Mouse (Mus musculus) heart, embryonic 16.5 days (tissue): ENCODE measurements around the gene Slc25a10. TPM values are rescaled to one million over a fixed set of nuclear protein-coding genes. Genes with fewer than 3 reads are reported as not detected.

ENCODE experiments used
- ATAC-seq: fragments of 200-750 bp; cut with Nextera tagmentation; replicated peaks from 2 replicates; pipeline ENCODE4 v1.8.0; 2017; ENCODE audit warnings: moderate number of reproducible peaks; ENCODE audit not compliant: insufficient read depth, low FRiP score; ENCODE audit errors: extremely low read depth
- H3K27ac ChIP-seq: fragments of 300-500 bp; sonication (generic); 2 replicates; pipeline ENCODE4 v1.5.1; 2014; ENCODE audit warnings: mild to moderate bottlenecking, low read length, control low read depth, moderate library complexity
- H3K27me3 ChIP-seq: fragments of 300-500 bp; sonication (generic); 2 replicates; pipeline ENCODE4 v1.6.1; 2014; ENCODE audit warnings: low read length, mixed read lengths; ENCODE audit not compliant: control insufficient read depth, insufficient read depth
- H3K36me3 ChIP-seq: fragments of 300-500 bp; sonication (generic); 2 replicates; pipeline ENCODE4 v1.6.1; 2014; ENCODE audit not compliant: control insufficient read depth, insufficient read depth
- H3K4me1 ChIP-seq: fragments of 300-500 bp; sonication (generic); 2 replicates; pipeline ENCODE4 v1.6.1; 2014; ENCODE audit warnings: low read length, mixed read lengths; ENCODE audit not compliant: control insufficient read depth, insufficient read depth
- H3K4me2 ChIP-seq: fragments of 300-500 bp; sonication (generic); 2 replicates; pipeline ENCODE4 v1.6.1; 2014; ENCODE audit warnings: low read depth, mild to moderate bottlenecking, control low read depth, low read length
- H3K4me3 ChIP-seq: fragments of 300-500 bp; sonication (generic); 2 replicates; pipeline ENCODE4 v1.5.1; 2014; ENCODE audit warnings: mild to moderate bottlenecking, control low read depth, low read length
- H3K9ac ChIP-seq: fragments of 300-500 bp; sonication (generic); 2 replicates; pipeline ENCODE4 v1.6.1; 2014; ENCODE audit warnings: low read length, control low read depth
- H3K9me3 ChIP-seq: fragments of 300-500 bp; sonication (generic); replicated peaks from 2 replicates; pipeline ENCODE4 v1.6.1; 2016; ENCODE audit warnings: low read length; ENCODE audit not compliant: control insufficient read depth
- WGBS: fragments of 180-500 bp; shearing (Covaris S2); extraction: QIAGEN DNeasy Blood & Tissue Kit; methylation state at CpG from one replicate; pipeline ENCODE4 v1.1.7; 2014; 5-methylcytosine and 5-hydroxymethylcytosine counted together
- polyA plus RNA-seq: library from polyadenylated mRNA; unstranded; fragments of >200 nt; fragmentation: Nextera tagmentation; extraction: Ambion mirVana; gene quantifications from 2 replicates; pipeline ENCODE4 v1.2.1, GENCODE M21; 2015

Slc25a10 gene
- polyA plus RNA-seq, 1 experiment from 2014 or later = 39.6 TPM

DNA sequence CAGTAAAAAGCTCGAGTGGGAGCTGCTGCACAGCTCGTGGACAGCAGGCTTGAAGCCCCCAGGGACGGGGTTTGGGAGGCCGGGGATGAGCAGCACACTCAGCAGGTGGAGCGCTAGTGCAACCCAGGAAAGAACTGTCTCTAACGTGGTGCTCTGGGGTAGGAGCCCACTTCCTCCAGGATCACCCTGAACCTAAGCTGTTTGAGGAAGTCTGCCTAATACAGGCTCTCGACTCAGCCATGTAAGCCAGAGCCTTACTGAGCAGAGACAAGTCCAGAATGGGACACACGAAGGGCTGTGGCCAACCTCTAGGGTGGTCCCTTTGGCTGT, 47.3 kb downstream of the Slc25a10 start:
- WGBS = 30% methylated on average over 8 of the region's 8 CpGs
- no peak for ATAC-seq
- no peak overlapping the region for H3K9ac ChIP-seq

DNA sequence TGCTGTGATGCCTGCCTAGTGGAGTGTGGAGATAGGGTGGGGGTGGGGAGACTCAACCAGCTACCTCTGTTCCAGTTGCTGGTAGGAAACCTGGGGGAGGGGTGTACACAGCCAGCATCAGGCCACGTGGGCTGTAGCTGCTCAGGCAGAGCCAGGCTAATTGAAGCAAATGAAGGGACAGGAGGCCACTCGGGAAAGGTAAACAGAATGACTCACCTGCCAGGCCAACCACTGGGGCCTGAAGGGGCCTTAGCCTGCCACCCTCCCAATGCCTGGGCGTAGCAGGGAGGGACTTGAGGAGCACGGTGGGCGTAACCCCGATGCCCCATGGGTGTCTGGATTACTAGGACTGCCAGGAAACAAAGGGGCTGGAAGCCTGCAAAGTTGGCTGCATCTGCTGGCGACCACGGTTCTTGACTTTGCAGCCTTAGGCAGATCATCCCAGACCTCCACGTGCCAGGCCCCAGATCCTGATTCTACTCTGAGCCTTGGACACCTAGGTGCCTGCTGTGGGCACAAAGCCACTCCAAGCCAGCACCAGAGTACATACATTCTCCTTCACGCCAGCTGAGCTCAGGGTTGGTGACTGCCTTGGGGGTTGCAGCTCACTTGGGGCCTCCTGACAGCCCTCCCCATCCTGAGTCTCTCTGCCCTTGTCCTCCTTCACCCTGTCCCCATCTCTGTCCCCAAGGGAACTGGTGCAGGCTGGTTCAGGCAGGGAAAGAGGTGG, 47.8 kb downstream of the Slc25a10 start:
- Histone ChIP-seq H3K4me2 (no peak overlapping the region), H3K4me3 (no peak overlapping the region), H3K9ac (0 out of 2 replicates have a peak overlapping the region, but pooled peaks have one; percentile 22), H3K27me3 (0 out of 2 replicates have a peak, but pooled peaks cover 2% of the 10 kb centered on the region), H3K36me3 (peaks cover 15% of the 10 kb centered on the region), H3K27ac (0 out of 2 replicates have a peak overlapping the region, but pooled peaks have one; percentile 61), H3K9me3 (no peaks in the 10 kb centered on the region), H3K4me1 (peaks cover 26% of the 10 kb centered on the region)
- 29% methylated on average over 10 of the region's 10 CpGs for WGBS
- ATAC-seq = no peak

More for the DNA sequence above, 47.3 kb downstream of the Slc25a10 start:
- Histone ChIP-seq H3K4me3 (no peak overlapping the region), H3K4me1 (peaks cover 26% of the 10 kb centered on the region), H3K27me3 (0 out of 2 replicates have a peak, but pooled peaks cover 4% of the 10 kb centered on the region), H3K27ac (peak overlapping the region; percentile 61), H3K36me3 (peaks cover 9% of the 10 kb centered on the region), H3K9me3 (no peaks in the 10 kb centered on the region), H3K4me2 (no peak overlapping the region)

DNA sequence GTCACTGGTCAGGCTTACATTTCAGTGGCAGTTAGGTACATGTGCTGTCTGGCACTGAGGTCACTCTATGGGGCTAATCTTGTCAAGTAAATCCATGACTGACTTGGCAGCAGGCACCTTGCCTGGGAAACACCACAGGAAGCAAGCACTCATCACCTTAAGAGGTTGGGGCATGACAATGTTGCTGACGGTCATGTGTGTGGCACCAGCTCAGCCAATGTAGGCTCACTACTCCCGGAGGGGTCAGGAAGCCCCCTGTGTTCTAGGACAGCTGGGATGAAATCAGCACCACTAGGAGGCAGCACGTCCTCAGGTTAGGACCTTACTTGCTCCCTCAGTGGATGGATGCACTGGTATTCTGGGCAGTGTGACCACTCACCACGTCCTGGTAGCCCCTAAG, 50.3 kb downstream of the Slc25a10 start:
- WGBS = 23% methylated on average over 4 of the region's 4 CpGs
- Histone ChIP-seq H3K4me2 (no peak overlapping the region), H3K9me3 (no peaks in the 10 kb centered on the region), H3K9ac (no peak overlapping the region), H3K4me3 (no peak overlapping the region), H3K4me1 (peaks cover 26% of the 10 kb centered on the region), H3K27ac (no peak overlapping the region), H3K27me3 (no peaks in the 10 kb centered on the region), H3K36me3 (peaks cover 18% of the 10 kb centered on the region)
- ATAC-seq = peak; percentile 10; the same call in 1 of the 2 replicates

DNA sequence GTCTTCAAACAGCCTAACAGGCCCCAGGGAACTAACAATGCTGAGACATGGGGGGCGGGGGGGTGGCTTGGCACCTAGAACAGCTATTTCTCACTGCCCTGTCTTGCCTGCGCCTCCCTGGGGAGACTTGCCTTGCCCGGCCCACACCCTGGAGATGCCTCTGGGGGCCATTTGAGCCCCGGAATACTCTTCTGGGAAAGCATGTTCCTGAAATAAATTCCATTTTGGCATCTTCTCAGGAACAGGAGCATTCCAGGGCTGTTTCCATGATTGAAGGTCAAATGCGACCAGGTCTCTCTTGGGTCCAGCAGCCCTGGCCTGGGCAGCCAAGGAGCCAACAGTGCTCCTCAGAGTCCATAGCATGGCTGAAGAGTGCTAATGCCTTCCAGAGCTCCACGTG, 50.7 kb downstream of the Slc25a10 start:
- WGBS = 76% methylated on average over 6 of the region's 6 CpGs
- H3K9me3 ChIP-seq = no peaks in the 10 kb centered on the region
- no peak overlapping the region for H3K9ac ChIP-seq
- H3K27me3 ChIP-seq = no peaks in the 10 kb centered on the region
- H3K36me3 ChIP-seq = peaks cover 18% of the 10 kb centered on the region
- H3K4me3 ChIP-seq = no peak overlapping the region
- no peak overlapping the region for H3K4me2 ChIP-seq
- no peak for ATAC-seq
- no peak overlapping the region for H3K27ac ChIP-seq
- H3K4me1 ChIP-seq = peaks cover 28% of the 10 kb centered on the region

DNA sequence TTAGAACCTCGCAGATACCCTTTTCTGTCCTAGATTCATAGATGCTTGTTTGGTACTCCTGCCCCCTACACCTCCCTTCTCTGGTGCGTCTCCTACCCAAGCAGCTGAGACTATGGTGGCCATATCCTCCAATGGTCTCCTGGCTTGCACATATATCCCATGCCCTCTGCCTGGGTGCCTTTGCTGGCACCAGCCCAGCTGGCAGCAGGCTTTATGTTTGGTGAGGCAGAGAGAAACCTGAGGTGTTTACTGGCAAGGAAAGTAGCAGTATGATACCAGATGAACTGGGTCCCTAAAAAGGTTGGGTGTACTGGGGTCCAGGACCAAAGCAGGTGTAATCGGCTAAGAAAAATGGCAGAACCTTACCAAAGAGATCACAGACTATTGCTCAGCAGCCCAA, 54.3 kb downstream of the Slc25a10 start:
- H3K27ac ChIP-seq = no peak overlapping the region
- H3K9ac ChIP-seq = no peak overlapping the region
- no peaks in the 10 kb centered on the region for H3K27me3 ChIP-seq
- H3K9me3 ChIP-seq = no peaks in the 10 kb centered on the region
- H3K4me1 ChIP-seq = peaks cover 26% of the 10 kb centered on the region
- no peak overlapping the region for H3K4me3 ChIP-seq
- ATAC-seq = no peak
- H3K4me2 ChIP-seq = no peak overlapping the region
- peaks cover 18% of the 10 kb centered on the region for H3K36me3 ChIP-seq
- WGBS = 95% methylated on average over 3 of the region's 3 CpGs

DNA sequence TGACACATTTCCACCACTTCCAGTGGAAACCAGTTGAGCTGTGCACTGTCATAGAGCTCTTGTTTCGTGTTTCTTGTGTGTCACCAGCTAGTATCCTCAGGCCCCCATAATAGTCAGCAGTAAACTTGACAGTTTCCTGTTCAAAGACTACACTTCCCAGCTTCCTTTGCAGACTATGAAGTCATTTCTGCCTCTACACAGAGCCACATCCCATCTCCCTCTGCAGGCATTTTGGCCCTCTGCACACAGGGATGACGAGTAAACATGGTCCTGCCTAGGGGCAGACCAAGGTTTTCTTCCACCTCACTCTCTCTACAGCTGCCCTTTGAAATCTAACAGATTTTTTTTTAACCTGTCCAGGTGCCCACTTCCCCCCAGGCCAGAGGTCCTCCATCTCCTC, 55.8 kb downstream of the Slc25a10 start:
- no peaks in the 10 kb centered on the region for H3K27me3 ChIP-seq
- H3K27ac ChIP-seq = no peak overlapping the region
- H3K4me3 ChIP-seq = no peak overlapping the region
- 0 out of 2 replicates have a peak overlapping the region, but pooled peaks have one; percentile 7 for H3K9ac ChIP-seq
- peaks cover 18% of the 10 kb centered on the region for H3K36me3 ChIP-seq
- 0 out of 2 replicates have a peak overlapping the region, but pooled peaks have one; percentile 2 for H3K4me2 ChIP-seq
- no peaks in the 10 kb centered on the region for H3K9me3 ChIP-seq
- WGBS = 57% methylated on average over 2 of the region's 2 CpGs
- peaks cover 22% of the 10 kb centered on the region for H3K4me1 ChIP-seq
- no peak for ATAC-seq

DNA sequence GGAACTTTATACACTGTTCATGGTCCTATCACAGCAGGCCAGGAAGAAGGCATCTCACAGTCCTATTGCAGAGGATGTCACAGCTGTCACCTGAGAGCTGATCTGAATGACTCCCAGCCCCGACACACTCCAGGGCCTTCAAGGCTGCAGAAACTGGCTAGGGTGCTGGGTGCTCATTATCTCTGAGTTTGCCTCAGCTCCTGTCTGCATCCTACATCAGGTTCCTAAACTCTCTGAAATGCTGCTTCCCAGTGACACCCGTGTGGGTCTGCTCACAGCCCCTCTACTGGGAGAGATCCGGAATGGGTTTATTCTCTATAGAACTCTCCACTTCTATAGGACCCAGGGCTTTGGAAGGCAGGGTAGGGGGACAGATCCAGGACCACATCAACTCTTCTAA, 56.6 kb downstream of the Slc25a10 start:
- H3K9me3 ChIP-seq = no peaks in the 10 kb centered on the region
- no peak overlapping the region for H3K27ac ChIP-seq
- no peaks in the 10 kb centered on the region for H3K27me3 ChIP-seq
- peak overlapping the region; percentile 68 for H3K4me3 ChIP-seq
- H3K4me2 ChIP-seq = peak overlapping the region; percentile 84
- H3K4me1 ChIP-seq = peaks cover 20% of the 10 kb centered on the region
- 73% methylated on average over 3 of the region's 3 CpGs for WGBS
- H3K36me3 ChIP-seq = peaks cover 11% of the 10 kb centered on the region
- H3K9ac ChIP-seq = peak overlapping the region; percentile 86
- ATAC-seq = no peak

DNA sequence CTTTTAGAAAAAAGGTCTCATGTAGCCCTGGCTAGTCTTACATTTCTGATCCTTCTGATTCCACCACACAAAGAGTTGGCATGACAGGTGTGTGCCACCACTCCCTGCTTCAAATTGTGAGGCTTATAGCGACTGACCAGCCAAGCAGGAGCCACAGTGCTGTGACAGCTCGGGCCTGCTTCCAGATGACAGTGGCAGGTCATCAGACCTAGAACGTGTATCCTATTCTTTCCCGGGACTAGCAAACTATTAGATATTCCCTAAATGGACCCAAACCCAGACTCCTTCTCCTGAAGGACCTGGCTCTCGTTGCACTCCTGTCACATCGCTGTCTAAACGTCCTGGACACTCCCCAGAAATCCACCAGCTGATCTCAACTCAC, 57.1 kb downstream of the Slc25a10 start:
- Histone ChIP-seq H3K9me3 (no peaks in the 10 kb centered on the region), H3K27me3 (no peaks in the 10 kb centered on the region), H3K27ac (peak overlapping the region; percentile 87), H3K4me2 (peak overlapping the region; percentile 84), H3K4me3 (peak overlapping the region; percentile 68), H3K4me1 (peaks cover 20% of the 10 kb centered on the region), H3K9ac (peak overlapping the region; percentile 86), H3K36me3 (peaks cover 8% of the 10 kb centered on the region)
- ATAC-seq = no peak
- 14% methylated on average over 7 of the region's 7 CpGs for WGBS
